Mouse (Mus musculus): ENCODE data around the gene Runx2. TPM values are rescaled to one million over a fixed set of nuclear protein-coding genes. Genes with fewer than 3 reads are reported as not detected.
A peak's percentile ranks its signal among the peaks of the same experiment; 100 is the strongest.

Gene Runx2
- polyA plus RNA-seq, 1 experiment from 2014 or later, result 0.55 TPM

DNA sequence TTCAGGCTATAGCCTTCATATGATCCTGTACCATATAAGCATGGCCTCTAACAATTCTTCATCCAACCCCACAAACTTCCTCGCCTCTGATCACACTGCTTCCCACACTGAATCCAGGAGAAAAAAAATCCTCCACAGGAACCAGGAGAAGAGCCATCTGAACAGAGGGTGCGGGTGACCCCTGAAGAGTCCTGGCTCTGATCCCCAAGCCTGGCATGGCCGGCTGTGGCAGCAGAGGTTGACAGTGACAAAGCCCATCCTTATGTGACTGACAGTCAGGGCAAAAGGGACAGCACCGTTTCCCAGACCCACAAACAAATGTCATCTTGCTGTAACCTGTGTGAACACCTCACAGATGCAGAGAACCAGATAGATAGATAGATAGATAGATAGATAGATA lies 335.1 kb downstream of the Runx2 start:
- WGBS, result 80% methylated on average over 4 of the region's 4 CpGs
- Histone ChIP-seq H3K27me3 (ENCODE audit: control insufficient read depth, insufficient read depth, low read length) (no peaks in the 10 kb centered on the region), H3K27ac (replicated peaks; ENCODE audit: low read depth, low read length) (no peak overlapping the region), H3K4me1 (ENCODE audit: control insufficient read depth, insufficient read depth, low read length) (no peaks in the 10 kb centered on the region), H3K4me2 (ENCODE audit: low read length) (no peak overlapping the region), H3K4me3 (replicated peaks; ENCODE audit: low read depth, low read length) (no peak overlapping the region), H3K36me3 (ENCODE audit: control insufficient read depth, insufficient read depth, low read length) (no peaks in the 10 kb centered on the region), H3K9ac (replicated peaks; ENCODE audit: low read length) (no peak overlapping the region), H3K9me3 (ENCODE audit: control insufficient read depth, low read length) (no peaks in the 10 kb centered on the region)
- ATAC-seq (ENCODE audit: low FRiP score, low TSS enrichment) (no peak), DNase-seq (no peak)

GRCm38 (mm10) chr17:44475910-44476309 lies 338.7 kb downstream of the Runx2 start:
- H3K9ac ChIP-seq (replicated peaks; ENCODE audit: low read length), result no peak overlapping the region
- ATAC-seq (ENCODE audit: low FRiP score, low TSS enrichment) (no peak), DNase-seq (no peak)
- H3K27ac ChIP-seq (replicated peaks; ENCODE audit: low read depth, low read length), result no peak overlapping the region
- no peaks in the 10 kb centered on the region for H3K27me3 ChIP-seq (ENCODE audit: control insufficient read depth, insufficient read depth, low read length)
- H3K9me3 ChIP-seq (ENCODE audit: control insufficient read depth, low read length), result no peaks in the 10 kb centered on the region
- H3K36me3 ChIP-seq (ENCODE audit: control insufficient read depth, insufficient read depth, low read length), result no peaks in the 10 kb centered on the region
- H3K4me3 ChIP-seq (replicated peaks; ENCODE audit: low read depth, low read length), result no peak overlapping the region
- no peak overlapping the region for H3K4me2 ChIP-seq (ENCODE audit: low read length)
- H3K4me1 ChIP-seq (ENCODE audit: control insufficient read depth, insufficient read depth, low read length), result no peaks in the 10 kb centered on the region
- 98% methylated on average over 8 of the region's 8 CpGs for WGBS

GRCm38 (mm10) chr17:44474280-44474679 lies 340.3 kb downstream of the Runx2 start:
- DNase-seq, result no peak
- 83% methylated on average over 3 of the region's 3 CpGs for WGBS

GRCm38 (mm10) chr17:44472695-44473094 lies 341.9 kb downstream of the Runx2 start:
- 69% methylated on average over 7 of the region's 7 CpGs for WGBS

More at GRCm38 (mm10) chr17:44474280-44474679, 340.3 kb downstream of the Runx2 start:
- H3K4me2 ChIP-seq (ENCODE audit: low read length), result no peak overlapping the region
- H3K9ac ChIP-seq (replicated peaks; ENCODE audit: low read length), result no peak overlapping the region
- no peak overlapping the region for H3K4me3 ChIP-seq (replicated peaks; ENCODE audit: low read depth, low read length)
- no peaks in the 10 kb centered on the region for H3K9me3 ChIP-seq (ENCODE audit: control insufficient read depth, low read length)
- H3K36me3 ChIP-seq (ENCODE audit: control insufficient read depth, insufficient read depth, low read length), result no peaks in the 10 kb centered on the region
- no peak overlapping the region for H3K27ac ChIP-seq (replicated peaks; ENCODE audit: low read depth, low read length)
- no peaks in the 10 kb centered on the region for H3K4me1 ChIP-seq (ENCODE audit: control insufficient read depth, insufficient read depth, low read length)
- ATAC-seq (ENCODE audit: low FRiP score, low TSS enrichment), result no peak
- no peaks in the 10 kb centered on the region for H3K27me3 ChIP-seq (ENCODE audit: control insufficient read depth, insufficient read depth, low read length)

DNA sequence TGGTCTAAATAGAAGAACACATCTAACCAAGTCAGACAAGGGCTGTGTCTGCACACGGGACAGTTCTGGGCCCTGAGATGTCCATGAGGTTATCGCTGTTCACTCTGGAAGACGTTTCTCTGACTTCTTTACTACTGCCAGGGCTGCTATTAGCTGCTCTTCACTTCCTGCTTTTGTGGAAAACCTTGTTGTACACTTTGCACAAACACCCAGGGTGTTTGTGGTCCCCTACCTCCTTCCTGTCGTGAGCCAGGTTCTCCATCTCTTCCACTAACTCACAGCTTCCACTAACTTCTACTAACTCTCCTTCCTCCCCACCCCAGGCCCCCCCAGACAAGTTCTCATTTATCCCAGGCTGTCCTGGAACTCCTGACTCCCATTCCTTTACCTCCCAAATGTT lies 350.9 kb downstream of the Runx2 start:
- H3K36me3 ChIP-seq (ENCODE audit: control insufficient read depth, insufficient read depth, low read length), result no peaks in the 10 kb centered on the region
- no peak overlapping the region for H3K9ac ChIP-seq (replicated peaks; ENCODE audit: low read length)
- no peaks in the 10 kb centered on the region for H3K9me3 ChIP-seq (ENCODE audit: control insufficient read depth, low read length)
- H3K4me2 ChIP-seq (ENCODE audit: low read length), result no peak overlapping the region
- no peak overlapping the region for H3K27ac ChIP-seq (replicated peaks; ENCODE audit: low read depth, low read length)
- no peaks in the 10 kb centered on the region for H3K27me3 ChIP-seq (ENCODE audit: control insufficient read depth, insufficient read depth, low read length)
- DNase-seq, result no peak
- 86% methylated on average over 4 of the region's 4 CpGs for WGBS
- H3K4me1 ChIP-seq (ENCODE audit: control insufficient read depth, insufficient read depth, low read length), result no peaks in the 10 kb centered on the region
- ATAC-seq (ENCODE audit: low FRiP score, low TSS enrichment), result no peak
- H3K4me3 ChIP-seq (replicated peaks; ENCODE audit: low read depth, low read length), result no peak overlapping the region

More at GRCm38 (mm10) chr17:44472695-44473094, 341.9 kb downstream of the Runx2 start:
- no peak for ATAC-seq (ENCODE audit: low FRiP score, low TSS enrichment)
- DNase-seq, result no peak
- H3K9ac ChIP-seq (replicated peaks; ENCODE audit: low read length), result no peak overlapping the region
- H3K9me3 ChIP-seq (ENCODE audit: control insufficient read depth, low read length), result no peaks in the 10 kb centered on the region
- no peak overlapping the region for H3K4me2 ChIP-seq (ENCODE audit: low read length)
- H3K4me3 ChIP-seq (replicated peaks; ENCODE audit: low read depth, low read length), result no peak overlapping the region
- no peak overlapping the region for H3K27ac ChIP-seq (replicated peaks; ENCODE audit: low read depth, low read length)
- H3K27me3 ChIP-seq (ENCODE audit: control insufficient read depth, insufficient read depth, low read length), result no peaks in the 10 kb centered on the region
- no peaks in the 10 kb centered on the region for H3K4me1 ChIP-seq (ENCODE audit: control insufficient read depth, insufficient read depth, low read length)
- no peaks in the 10 kb centered on the region for H3K36me3 ChIP-seq (ENCODE audit: control insufficient read depth, insufficient read depth, low read length)

GRCm38 (mm10) chr17:44460156-44460555 lies 354.4 kb downstream of the Runx2 start:
- no peak overlapping the region for H3K9ac ChIP-seq (replicated peaks; ENCODE audit: low read length)
- DNase-seq, result no peak
- H3K4me3 ChIP-seq (replicated peaks; ENCODE audit: low read depth, low read length), result no peak overlapping the region
- no peaks in the 10 kb centered on the region for H3K27me3 ChIP-seq (ENCODE audit: control insufficient read depth, insufficient read depth, low read length)
- no peak overlapping the region for H3K4me2 ChIP-seq (ENCODE audit: low read length)
- no peaks in the 10 kb centered on the region for H3K9me3 ChIP-seq (ENCODE audit: control insufficient read depth, low read length)
- H3K36me3 ChIP-seq (ENCODE audit: control insufficient read depth, insufficient read depth, low read length), result no peaks in the 10 kb centered on the region
- no peaks in the 10 kb centered on the region for H3K4me1 ChIP-seq (ENCODE audit: control insufficient read depth, insufficient read depth, low read length)
- 93% methylated on average over 6 of the region's 6 CpGs for WGBS
- no peak for ATAC-seq (ENCODE audit: low FRiP score, low TSS enrichment)
- H3K27ac ChIP-seq (replicated peaks; ENCODE audit: low read depth, low read length), result no peak overlapping the region

GRCm38 (mm10) chr17:44459029-44459428 lies 355.6 kb downstream of the Runx2 start:
- no peaks in the 10 kb centered on the region for H3K36me3 ChIP-seq (ENCODE audit: control insufficient read depth, insufficient read depth, low read length)
- ATAC-seq (ENCODE audit: low FRiP score, low TSS enrichment) (no peak), DNase-seq (no peak)
- no peaks in the 10 kb centered on the region for H3K9me3 ChIP-seq (ENCODE audit: control insufficient read depth, low read length)
- no peak overlapping the region for H3K4me2 ChIP-seq (ENCODE audit: low read length)
- no peak overlapping the region for H3K9ac ChIP-seq (replicated peaks; ENCODE audit: low read length)
- WGBS, result 96% methylated on average over 4 of the region's 4 CpGs
- H3K4me1 ChIP-seq (ENCODE audit: control insufficient read depth, insufficient read depth, low read length), result no peaks in the 10 kb centered on the region
- no peak overlapping the region for H3K4me3 ChIP-seq (replicated peaks; ENCODE audit: low read depth, low read length)
- no peaks in the 10 kb centered on the region for H3K27me3 ChIP-seq (ENCODE audit: control insufficient read depth, insufficient read depth, low read length)
- H3K27ac ChIP-seq (replicated peaks; ENCODE audit: low read depth, low read length), result no peak overlapping the region

DNA sequence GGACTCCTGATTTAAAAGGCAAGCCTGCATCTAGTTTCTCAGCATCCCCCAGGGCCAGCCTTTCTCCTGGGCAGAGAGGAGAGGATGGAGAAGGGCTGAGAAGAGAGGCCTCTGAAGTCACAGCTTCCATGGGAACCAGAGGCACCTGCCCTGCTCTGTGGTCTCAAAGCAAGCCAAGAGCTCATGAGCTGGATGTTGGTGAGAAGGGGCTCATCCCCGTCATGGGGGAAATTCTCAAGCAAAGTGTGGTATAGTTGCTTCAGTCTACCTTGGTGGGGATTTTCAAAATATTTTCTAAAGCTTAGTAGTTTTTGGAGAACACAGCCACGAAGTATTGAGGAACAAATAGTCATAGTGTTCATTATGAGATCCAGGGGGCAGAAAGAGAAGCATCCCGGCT lies 357.9 kb downstream of the Runx2 start:
- Histone ChIP-seq H3K4me1 (ENCODE audit: control insufficient read depth, insufficient read depth, low read length) (no peaks in the 10 kb centered on the region), H3K27me3 (ENCODE audit: control insufficient read depth, insufficient read depth, low read length) (no peaks in the 10 kb centered on the region), H3K9me3 (ENCODE audit: control insufficient read depth, low read length) (no peaks in the 10 kb centered on the region), H3K27ac (replicated peaks; ENCODE audit: low read depth, low read length) (no peak overlapping the region), H3K4me2 (ENCODE audit: low read length) (no peak overlapping the region), H3K9ac (replicated peaks; ENCODE audit: low read length) (no peak overlapping the region), H3K36me3 (ENCODE audit: control insufficient read depth, insufficient read depth, low read length) (no peaks in the 10 kb centered on the region), H3K4me3 (replicated peaks; ENCODE audit: low read depth, low read length) (no peak overlapping the region)
- 85% methylated on average over 3 of the region's 3 CpGs for WGBS
- ATAC-seq (ENCODE audit: low FRiP score, low TSS enrichment) (no peak), DNase-seq (no peak)

GRCm38 (mm10) chr17:44455681-44456600 lies 358.7 kb downstream of the Runx2 start:
- 0 out of 2 replicates have a peak, but pooled peaks have one; percentile 50 for ATAC-seq (ENCODE audit: low FRiP score, low TSS enrichment)
- H3K4me1 ChIP-seq (ENCODE audit: control insufficient read depth, insufficient read depth, low read length), result no peaks in the 10 kb centered on the region
- no peak overlapping the region for H3K4me2 ChIP-seq (ENCODE audit: low read length)
- H3K36me3 ChIP-seq (ENCODE audit: control insufficient read depth, insufficient read depth, low read length), result no peaks in the 10 kb centered on the region
- peak; percentile 86 for DNase-seq
- H3K27me3 ChIP-seq (ENCODE audit: control insufficient read depth, insufficient read depth, low read length), result no peaks in the 10 kb centered on the region
- no peak overlapping the region for H3K27ac ChIP-seq (replicated peaks; ENCODE audit: low read depth, low read length)
- H3K9me3 ChIP-seq (ENCODE audit: control insufficient read depth, low read length), result no peaks in the 10 kb centered on the region
- H3K4me3 ChIP-seq (replicated peaks; ENCODE audit: low read depth, low read length), result no peak overlapping the region
- H3K9ac ChIP-seq (replicated peaks; ENCODE audit: low read length), result no peak overlapping the region
- WGBS, result 37% methylated on average over 12 of the region's 12 CpGs

Measured in midbrain, embryonic 14.5 days (tissue).